Mouse (Mus musculus) yolk sac, embryonic 10.5 days (tissue): ENCODE data around the gene Zbtb41.

Experiments
- DNase-seq: peaks from one replicate; pipeline ENCODE4 v3.0.0-alpha.2; 2017; ENCODE audit warnings: low spot score

The Zbtb41 gene

GRCm38 (mm10) chr1:139478898-139479297 lies 56.8 kb downstream of the Zbtb41 start:
- no peak for DNase-seq

GRCm38 (mm10) chr1:139480246-139480645 lies 58.2 kb downstream of the Zbtb41 start:
- no peak for DNase-seq

GRCm38 (mm10) chr1:139481146-139481545 lies 59.1 kb downstream of the Zbtb41 start:
- no peak for DNase-seq

GRCm38 (mm10) chr1:139494630-139495029 lies 72.5 kb downstream of the Zbtb41 start:
- no peak for DNase-seq

GRCm38 (mm10) chr1:139495408-139495807 lies 73.3 kb downstream of the Zbtb41 start:
- DNase-seq = peak; percentile 23

GRCm38 (mm10) chr1:139496212-139496611 lies 74.1 kb downstream of the Zbtb41 start:
- DNase-seq = no peak

GRCm38 (mm10) chr1:139499751-139500150 lies 77.7 kb downstream of the Zbtb41 start:
- DNase-seq = no peak

- DNase-seq = peak; percentile 40
Observed at GRCm38 (mm10) chr1:139501258-139501752, 79.2 kb downstream of the Zbtb41 start, which contains the start of gene F13b. TSS of gene F13b (plus strand) at chr1:139501702.
